Mouse (Mus musculus) adrenal gland, postnatal 25 days (tissue): ENCODE data around the gene Itgb1bp1. TPM values are rescaled to one million over a fixed set of nuclear protein-coding genes. Genes with fewer than 3 reads are reported as not detected.

Experiments
- DNase-seq: peaks from one replicate; pipeline ENCODE4 v3.0.0; 2021; ENCODE audit warnings: mixed read lengths
- total RNA-seq: library from RNA; stranded (reverse); gene quantifications from 2 replicates; pipeline ENCODE4 v1.2.3, GENCODE M21; 2021

Itgb1bp1 gene
- total RNA-seq, 1 experiment from 2014 or later: 89.2 TPM

DNA sequence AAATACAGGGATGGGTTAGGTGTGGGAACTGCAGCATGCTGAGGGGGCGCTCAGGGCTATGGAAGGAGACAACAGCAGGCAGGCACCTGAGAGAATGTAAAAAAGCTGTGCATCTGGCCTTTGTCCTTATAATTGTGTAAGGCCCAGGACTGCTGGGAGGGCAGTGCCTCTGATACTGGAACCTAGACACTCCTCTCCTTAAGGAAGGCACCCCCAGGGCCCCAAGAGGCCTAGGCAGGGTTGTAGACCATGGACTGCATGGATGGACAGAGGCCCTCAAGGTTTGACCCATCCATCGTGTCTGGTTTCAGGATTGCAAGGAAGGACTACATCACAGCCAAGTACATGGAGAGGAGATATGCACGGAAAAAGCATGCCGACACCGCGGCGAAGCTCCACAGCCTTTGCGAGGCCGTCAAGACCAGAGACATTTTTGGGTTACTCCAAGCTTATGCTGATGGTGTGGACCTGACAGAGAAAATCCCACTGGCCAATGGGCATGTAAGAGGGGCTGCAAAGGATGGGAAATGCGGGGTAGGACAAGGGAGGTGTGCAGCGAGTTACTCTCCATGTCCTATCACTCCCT lies 41.6 kb downstream of the Itgb1bp1 start:
- DNase-seq: no peak

GRCm38 (mm10) chr12:21241965-21242364 lies 44.1 kb downstream of the Itgb1bp1 start:
- no peak for DNase-seq

GRCm38 (mm10) chr12:21234560-21234959 lies 51.5 kb downstream of the Itgb1bp1 start:
- DNase-seq: no peak

- DNase-seq: no peak
Observed at GRCm38 (mm10) chr12:21233727-21234126, 52.4 kb downstream of the Itgb1bp1 start.

DNA sequence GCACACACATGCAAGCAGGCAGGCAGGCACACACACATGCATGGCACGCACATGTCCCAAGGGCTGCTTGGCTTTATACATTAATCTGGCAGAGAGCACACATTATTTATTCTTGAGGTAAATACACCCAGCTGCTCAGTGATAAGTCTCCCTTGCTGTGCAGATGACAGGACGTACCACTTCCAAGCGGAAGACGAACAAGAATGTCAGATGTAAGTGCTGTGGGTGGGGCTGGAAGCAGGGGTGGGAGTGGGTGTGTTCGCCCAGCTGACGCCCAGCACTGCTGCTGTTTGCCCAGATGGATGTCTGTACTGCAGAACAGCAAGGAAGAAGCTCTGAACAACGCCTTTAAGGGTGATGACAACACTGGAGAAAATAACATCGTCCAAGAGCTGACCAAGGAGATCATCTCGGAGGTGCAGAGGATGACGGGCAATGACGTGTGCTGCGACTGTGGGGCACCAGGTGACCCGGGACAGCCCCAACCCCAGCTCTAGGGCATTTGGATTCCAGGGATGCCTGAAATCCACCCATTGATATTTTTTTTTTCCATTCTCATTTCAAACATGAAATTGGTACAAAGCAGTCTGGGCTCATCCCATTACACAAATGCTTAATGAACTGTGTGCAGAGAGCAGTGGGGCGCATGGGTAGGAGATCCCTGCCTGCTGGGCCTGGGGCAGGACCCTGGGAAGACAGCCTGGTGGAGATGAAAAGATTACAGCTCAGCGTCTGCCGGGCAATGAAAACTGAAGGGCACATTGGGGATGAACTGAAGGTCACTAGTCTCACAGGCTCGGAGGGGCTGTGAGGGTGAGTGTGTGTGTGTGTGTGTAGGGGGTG lies 56.8 kb downstream of the Itgb1bp1 start:
- DNase-seq: no peak

- no peak for DNase-seq
Observed at GRCm38 (mm10) chr12:21228650-21229049, 57.4 kb downstream of the Itgb1bp1 start.

DNA sequence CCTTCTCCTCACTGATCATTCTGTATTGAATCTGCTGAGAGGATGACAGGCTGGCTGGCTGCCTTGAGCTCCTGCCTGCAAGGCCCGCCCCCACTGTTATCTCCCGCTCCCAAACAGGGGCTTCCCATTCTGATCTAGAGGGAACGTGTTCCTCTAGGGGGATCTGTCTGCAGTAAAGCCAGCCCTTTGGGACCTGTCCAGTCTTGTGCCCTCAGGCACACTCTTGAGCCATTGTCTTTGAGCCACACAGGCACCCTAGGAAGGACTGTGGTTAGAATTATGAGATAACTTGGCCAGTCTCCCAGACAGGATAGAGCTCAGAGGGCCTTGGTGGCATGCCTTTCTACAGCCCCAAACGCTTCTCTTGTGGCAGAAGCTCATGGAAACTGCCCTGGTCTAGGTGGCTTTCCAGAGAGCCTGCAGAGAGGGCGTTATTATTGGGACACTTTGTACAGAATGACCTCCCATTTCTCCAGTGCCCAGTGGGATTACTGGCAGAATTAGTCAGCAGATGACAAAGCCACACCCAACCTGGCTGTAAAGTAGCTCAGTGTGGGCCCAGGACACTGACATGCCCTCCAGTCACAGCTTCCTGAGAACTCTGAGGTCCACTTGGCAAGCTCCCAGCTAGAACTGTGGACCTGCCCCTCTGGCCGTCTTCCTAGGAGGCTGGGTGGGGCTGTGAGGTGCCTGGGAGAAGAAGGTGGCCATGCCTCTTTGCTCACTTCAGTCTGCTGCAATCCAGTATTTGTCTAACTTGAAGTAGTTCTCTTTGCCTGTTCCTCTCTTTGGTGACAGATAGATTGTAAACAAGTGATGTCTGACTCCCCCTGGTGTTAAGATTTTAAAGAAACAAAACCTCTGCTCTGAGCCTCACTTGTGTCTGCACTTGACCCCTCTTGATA lies 58.8 kb downstream of the Itgb1bp1 start:
- DNase-seq: peak; percentile 67

GRCm38 (mm10) chr12:21226316-21226715 lies 59.8 kb downstream of the Itgb1bp1 start:
- no peak for DNase-seq

GRCm38 (mm10) chr12:21225358-21225757 lies 60.7 kb downstream of the Itgb1bp1 start:
- DNase-seq: no peak

GRCm38 (mm10) chr12:21223923-21224322 lies 62.2 kb downstream of the Itgb1bp1 start:
- no peak for DNase-seq

DNA sequence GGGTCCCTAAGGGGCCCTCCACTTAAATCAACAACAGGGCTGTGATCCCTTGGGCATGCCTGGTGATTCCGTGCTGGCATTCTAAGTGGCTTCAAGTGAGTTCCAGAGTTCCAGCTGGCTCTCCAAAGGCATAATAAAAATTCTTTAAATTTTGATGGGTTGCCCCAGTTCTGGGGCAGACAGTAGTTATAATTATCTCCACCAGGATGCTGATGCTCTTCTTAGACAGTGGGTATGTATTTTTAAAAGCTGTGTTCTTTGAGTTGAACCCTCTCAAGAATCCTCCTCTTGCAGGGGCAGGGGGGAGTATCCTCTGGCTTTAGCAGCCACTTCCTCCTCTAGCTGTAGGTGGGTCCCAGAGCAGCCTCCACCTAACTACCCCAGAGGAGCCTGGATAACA lies 65.5 kb downstream of the Itgb1bp1 start:
- no peak for DNase-seq

DNA sequence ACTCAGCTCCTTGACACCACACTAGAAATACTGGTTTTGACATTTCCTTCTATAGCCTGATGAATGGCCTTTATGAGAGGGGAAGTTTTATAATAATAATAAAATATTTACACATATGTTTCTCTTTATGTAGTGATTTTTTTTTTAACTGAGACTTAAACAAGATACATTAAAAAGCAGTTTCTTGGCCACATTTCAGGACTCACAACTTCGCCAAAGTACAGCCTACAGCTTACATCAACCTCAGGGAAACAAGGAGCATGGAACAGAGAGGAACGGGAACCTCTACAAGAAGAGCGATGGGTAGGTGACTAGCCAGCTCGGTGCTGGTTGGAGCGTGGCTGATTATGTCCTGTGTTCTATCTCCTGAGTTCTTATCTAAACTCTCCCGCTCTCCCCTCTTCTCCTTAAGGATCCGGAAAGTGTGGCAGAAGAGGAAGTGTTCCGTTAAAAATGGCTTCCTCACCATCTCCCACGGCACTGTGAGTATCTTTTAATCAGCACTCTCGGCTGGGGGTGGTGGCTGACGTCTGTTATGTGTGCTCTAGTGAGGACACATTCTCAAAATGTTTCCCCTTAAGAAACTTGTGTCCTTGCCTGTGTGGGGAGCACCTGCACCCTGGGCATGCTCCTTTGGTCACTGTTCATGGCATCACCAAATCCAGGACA lies 68.2 kb downstream of the Itgb1bp1 start:
- no peak for DNase-seq

DNA sequence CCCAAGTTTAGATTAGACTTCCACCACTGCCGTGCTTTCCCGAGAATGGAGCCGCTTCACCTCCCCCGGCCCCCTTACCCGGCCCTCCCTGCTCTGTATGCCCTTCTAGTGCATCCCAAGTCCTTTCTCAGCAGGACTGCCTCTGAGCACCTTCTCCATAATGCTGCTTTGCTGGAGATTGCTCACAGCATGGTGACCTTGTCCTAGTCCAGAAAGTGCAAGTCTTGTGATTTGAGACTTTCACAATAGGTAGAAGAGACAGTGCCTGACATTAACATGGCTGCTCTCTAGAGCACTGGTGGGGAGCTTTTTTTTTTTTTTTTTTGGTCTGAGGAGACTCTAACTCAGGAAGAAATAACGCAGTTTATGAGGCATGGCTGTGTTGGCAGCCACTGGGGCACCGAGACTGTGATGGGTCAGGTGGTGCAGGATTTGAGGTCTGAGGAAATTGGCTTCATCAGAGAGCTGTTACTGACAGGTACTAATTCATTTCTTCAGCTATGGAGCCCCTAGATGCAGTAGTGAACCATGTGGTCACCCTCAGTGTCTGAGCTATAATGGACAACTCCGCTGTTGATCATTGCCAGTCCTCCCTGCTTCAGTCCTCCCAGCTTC lies 71.4 kb downstream of the Itgb1bp1 start:
- DNase-seq: no peak

DNA sequence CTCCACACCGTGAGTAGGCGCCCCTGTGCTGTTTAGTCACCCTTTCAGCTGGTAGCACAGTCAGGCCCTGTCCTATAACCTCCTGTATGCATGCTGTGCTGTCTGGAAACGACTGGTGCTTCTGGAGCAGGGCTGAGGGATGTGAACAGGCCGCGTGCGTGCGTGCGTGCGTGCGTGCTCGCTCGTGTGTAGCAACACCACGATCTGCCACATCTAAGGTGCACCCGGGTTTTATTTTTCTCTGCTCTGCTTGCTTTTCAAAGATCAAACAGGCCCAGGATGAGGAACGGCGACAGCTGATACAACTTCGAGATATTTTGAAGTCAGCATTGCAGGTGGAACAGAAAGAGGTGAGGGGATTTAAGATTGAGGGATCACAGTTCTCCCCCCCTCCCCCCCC lies 73.2 kb downstream of the Itgb1bp1 start:
- no peak for DNase-seq

- no peak for DNase-seq
Observed at GRCm38 (mm10) chr12:21209273-21209672, 76.8 kb downstream of the Itgb1bp1 start.

DNA sequence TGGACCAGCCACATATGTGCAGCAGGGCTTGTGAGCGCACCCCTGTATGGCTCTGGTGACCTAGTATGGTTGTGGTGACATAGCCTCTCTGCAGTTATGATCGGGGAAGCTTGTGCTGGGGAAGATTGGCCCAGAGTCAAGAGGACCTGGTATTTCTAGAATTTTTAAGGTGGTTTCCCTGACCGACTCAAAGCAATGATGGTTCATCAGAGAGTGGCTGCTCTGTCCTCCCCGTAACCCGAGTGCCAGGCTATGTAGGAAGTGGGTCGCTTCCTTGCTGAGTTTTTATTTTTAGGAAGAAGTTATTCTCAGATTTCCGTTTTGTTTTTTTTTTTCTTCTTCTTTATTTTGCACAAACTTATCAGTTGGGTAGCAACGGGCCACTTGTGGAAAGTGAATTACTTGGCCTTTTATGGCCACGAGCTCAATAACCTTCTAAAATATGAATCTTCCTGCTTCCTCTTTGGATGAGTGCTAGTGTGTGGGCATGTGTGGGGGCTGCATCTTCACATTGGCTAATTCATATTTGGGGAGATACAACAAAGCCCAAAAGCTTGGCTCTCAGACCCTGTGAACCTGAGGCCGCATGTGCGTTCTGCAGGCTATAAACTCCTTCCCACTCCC lies 77.8 kb downstream of the Itgb1bp1 start:
- no peak for DNase-seq

- no peak for DNase-seq
Observed at GRCm38 (mm10) chr12:21207422-21207821, 78.7 kb downstream of the Itgb1bp1 start.

DNA sequence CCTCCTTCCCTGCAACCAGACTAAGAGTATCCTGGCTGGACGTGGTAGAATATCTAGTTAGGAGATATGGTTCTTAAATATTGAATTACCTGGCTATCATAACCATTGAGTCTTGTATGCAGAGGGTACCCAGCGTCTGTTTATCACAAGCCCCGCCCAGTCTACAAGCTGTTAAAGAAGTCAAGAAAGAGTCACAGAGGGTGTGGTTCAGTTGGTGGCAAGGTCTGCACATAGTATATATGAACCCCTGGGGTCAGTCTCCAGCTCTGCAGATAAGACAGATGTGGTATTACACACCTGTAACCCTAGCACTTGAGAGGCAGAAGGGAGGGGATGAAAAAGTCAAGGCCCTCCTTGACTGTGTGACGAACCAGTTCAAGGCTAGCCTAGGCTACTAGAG lies 80.3 kb downstream of the Itgb1bp1 start:
- DNase-seq: no peak

GRCm38 (mm10) chr12:21204701-21205312 lies 81.3 kb downstream of the Itgb1bp1 start:
- DNase-seq: peak; percentile 38

GRCm38 (mm10) chr12:21201485-21202269 lies 84.4 kb downstream of the Itgb1bp1 start:
- DNase-seq: no peak
